Mouse (Mus musculus): ENCODE data around the gene Fam83f. TPM values are rescaled to one million over a fixed set of nuclear protein-coding genes. Genes with fewer than 3 reads are reported as not detected.
A peak's percentile ranks its signal among the peaks of the same experiment; 100 is the strongest.
"Not testable (repeated sequence)": the region's sequence is repeated elsewhere in the genome, so short reads cannot be mapped to it uniquely, and the experiment has no call there.

The Fam83f gene
- polyA plus RNA-seq, 1 experiment: 23.3 TPM

GRCm38 (mm10) chr15:80731511-80731910 is 59.9 kb downstream of the Fam83f start:
- DNase-seq (ENCODE audit: low read depth, low spot score): no peak
- WGBS: 74% methylated on average over 3 of the region's 3 CpGs

GRCm38 (mm10) chr15:80732266-80733030 is 60.8 kb downstream of the Fam83f start:
- 32% methylated on average over 4 of the region's 4 CpGs for WGBS
- DNase-seq (ENCODE audit: low read depth, low spot score): no peak

- 35% methylated on average over 3 of the region's 3 CpGs for WGBS
- DNase-seq (ENCODE audit: low read depth, low spot score): no peak
These were observed 63.7 kb downstream of the Fam83f start for GRCm38 (mm10) chr15:80735300-80735699.

- DNase-seq (ENCODE audit: low read depth, low spot score): not testable (repeated sequence)
- 86% methylated on average over 4 of the region's 4 CpGs for WGBS
These were observed 64.1 kb downstream of the Fam83f start for GRCm38 (mm10) chr15:80735708-80736107.

- DNase-seq (ENCODE audit: low read depth, low spot score): no peak
- 64% methylated on average over 1 of the region's 1 CpGs for WGBS
These were observed 64.9 kb downstream of the Fam83f start for GRCm38 (mm10) chr15:80736553-80736952.

- WGBS: 88% methylated on average over 2 of the region's 2 CpGs
- DNase-seq (ENCODE audit: low read depth, low spot score): no peak
These were observed 66.6 kb downstream of the Fam83f start for GRCm38 (mm10) chr15:80738244-80738643.

GRCm38 (mm10) chr15:80739972-80740371 is 68.3 kb downstream of the Fam83f start:
- WGBS: 100% methylated on average over 1 of the region's 1 CpGs
- no peak for DNase-seq (ENCODE audit: low read depth, low spot score)

- WGBS: 76% methylated on average over 1 of the region's 1 CpGs
- DNase-seq (ENCODE audit: low read depth, low spot score): no peak
These were observed 70.2 kb downstream of the Fam83f start for GRCm38 (mm10) chr15:80741836-80742235.

- WGBS: 38% methylated on average over 3 of the region's 3 CpGs
- DNase-seq (ENCODE audit: low read depth, low spot score): peak; percentile 64
These were observed 71.4 kb downstream of the Fam83f start for GRCm38 (mm10) chr15:80742991-80743474.

- no peak for DNase-seq (ENCODE audit: low read depth, low spot score)
- WGBS: 87% methylated on average over 7 of the region's 7 CpGs
These were observed 72.0 kb downstream of the Fam83f start for GRCm38 (mm10) chr15:80743606-80744005.

- 96% methylated on average over 3 of the region's 3 CpGs for WGBS
- no peak for DNase-seq (ENCODE audit: low read depth, low spot score)
These were observed 73.2 kb downstream of the Fam83f start for GRCm38 (mm10) chr15:80744667-80745422.

- no peak for DNase-seq (ENCODE audit: low read depth, low spot score)
- WGBS: 73% methylated on average over 5 of the region's 5 CpGs
These were observed 77.3 kb downstream of the Fam83f start for GRCm38 (mm10) chr15:80748979-80749378.

Other genes starting within 250 kb of the Fam83f start
- not detected in 2 replicates for gene Enthd1, start 106.7 kb upstream of the Fam83f start, polyA plus RNA-seq (2012; rRNA removed)
- gene Grap2, start 99.3 kb upstream of the Fam83f start, polyA plus RNA-seq (2012; rRNA removed): 1.7 and 3.5 TPM in 2 replicates
- 6.5 and 10.1 TPM in 2 replicates for gene Tnrc6b, start 39.5 kb downstream of the Fam83f start, polyA plus RNA-seq (2012; rRNA removed)

Measured in large intestine, adult 2 months (tissue).